Mouse (Mus musculus): ENCODE measurements around the gene Scd3. TPM values are rescaled to one million over a fixed set of nuclear protein-coding genes. Genes with fewer than 3 reads are reported as not detected.
A peak's percentile ranks its signal among the peaks of the same experiment; 100 is the strongest.

The Scd3 gene
- polyA plus RNA-seq, 1 experiment from 2014 or later, result 3.4 TPM

DNA sequence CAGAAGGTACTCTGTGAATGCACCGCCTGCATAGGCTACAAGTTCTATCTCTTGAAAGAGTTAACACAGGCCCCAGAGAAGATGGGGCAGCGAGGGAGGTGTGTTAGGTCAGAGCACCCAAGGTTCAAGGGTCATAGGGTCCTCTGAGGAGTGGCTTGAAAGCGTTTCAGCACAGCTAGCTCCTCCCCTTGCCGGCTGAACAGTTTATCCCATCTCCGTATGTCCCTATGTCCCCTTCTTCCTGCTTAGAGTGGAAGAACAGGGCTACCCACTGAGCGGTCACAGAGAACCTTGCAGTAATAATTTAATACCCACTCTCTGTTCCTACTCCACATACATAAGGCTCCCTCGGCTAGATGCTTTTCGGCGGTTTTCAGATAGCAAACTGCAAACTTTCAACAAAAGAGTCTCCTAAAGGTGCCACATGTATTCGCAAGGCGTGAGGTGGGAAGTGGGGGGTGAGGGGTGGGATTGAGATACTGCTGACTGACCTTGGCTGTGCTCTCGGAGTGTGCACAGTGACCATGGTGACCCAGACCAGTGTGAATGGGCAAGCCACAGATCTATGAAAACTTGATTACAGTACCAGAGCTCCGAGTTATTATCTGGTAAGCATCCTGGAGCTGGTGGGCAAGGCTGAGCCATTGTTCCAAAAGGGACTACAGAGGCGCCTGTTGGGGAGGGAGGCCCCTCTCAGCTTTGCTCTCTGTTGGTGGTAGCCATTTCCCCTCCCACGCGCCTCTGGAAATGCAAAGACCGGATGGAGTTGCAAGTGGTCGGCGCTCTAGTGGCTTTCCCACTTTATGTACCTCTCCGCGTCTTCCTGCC is 90.1 kb downstream of the Scd3 start, which contains the start of gene Scd2:
Gene Scd2 (plus strand): TSS at position 734 of the 828 bp plus-strand sequence.
- peak; percentile 5; the same call in 1 of the 2 replicates for ATAC-seq
- 2% methylated on average over 21 of the region's 21 CpGs for WGBS
- peak within 1 kb of the TSS; percentile 100 for H3K4me2 ChIP-seq (replicated peaks)

More for the DNA sequence above, 90.1 kb downstream of the Scd3 start, which contains the start of gene Scd2:
- Histone ChIP-seq H3K4me1 (replicated peaks) (peaks cover 52% of the 10 kb centered on the region), H3K9ac (replicated peaks) (peak within 1 kb of the TSS; percentile 92), H3K27ac (peak within 1 kb of the TSS; percentile 99), H3K36me3 (peaks cover 22% of the 10 kb centered on the region), H3K4me3 (replicated peaks) (peak within 1 kb of the TSS; percentile 82), H3K27me3 (no peaks in the 10 kb centered on the region), H3K9me3 (no peaks in the 10 kb centered on the region)

Other genes starting within 250 kb of the Scd3 start
- 0.16 and 0.24 TPM in 2 replicates for gene Cpn1, start 216.7 kb upstream of the Scd3 start, polyA plus RNA-seq (2015; fragmentation: Nextera tagmentation; extraction: Ambion mirVana)
- gene Cyp2c23, start 174.1 kb upstream of the Scd3 start, polyA plus RNA-seq (2015; fragmentation: Nextera tagmentation; extraction: Ambion mirVana), result 0.08 TPM in 1 of 2 replicates, not detected in the other
- 19.5 and 20.1 TPM in 2 replicates for gene Erlin1, start 133.5 kb upstream of the Scd3 start, polyA plus RNA-seq (2015; fragmentation: Nextera tagmentation; extraction: Ambion mirVana)
- 70.1 and 70.2 TPM in 2 replicates for gene Chuk, start 95.8 kb upstream of the Scd3 start, polyA plus RNA-seq (2015; fragmentation: Nextera tagmentation; extraction: Ambion mirVana)
- gene Cwf19l1, start 67.4 kb upstream of the Scd3 start, polyA plus RNA-seq (2015; fragmentation: Nextera tagmentation; extraction: Ambion mirVana), result 36.6 and 40.0 TPM in 2 replicates
- 156 and 157 TPM in 2 replicates for gene Bloc1s2, start 56.8 kb upstream of the Scd3 start, polyA plus RNA-seq (2015; fragmentation: Nextera tagmentation; extraction: Ambion mirVana)
- 0.20 and 0.27 TPM in 2 replicates for gene Pkd2l1, start 10.8 kb upstream of the Scd3 start, polyA plus RNA-seq (2015; fragmentation: Nextera tagmentation; extraction: Ambion mirVana)
- 254 and 259 TPM in 2 replicates for gene Scd2, start 90.4 kb downstream of the Scd3 start, polyA plus RNA-seq (2015; fragmentation: Nextera tagmentation; extraction: Ambion mirVana)
- 0.08 TPM in 2 replicates for gene Scd4, start 129.8 kb downstream of the Scd3 start, polyA plus RNA-seq (2015; fragmentation: Nextera tagmentation; extraction: Ambion mirVana)
- 3.5 and 5.0 TPM in 2 replicates for gene Scd1, start 204.6 kb downstream of the Scd3 start, polyA plus RNA-seq (2015; fragmentation: Nextera tagmentation; extraction: Ambion mirVana)

All from midbrain, embryonic 13.5 days (tissue).